Mouse (Mus musculus) CD4-positive, CD25-positive, alpha-beta regulatory T cell (primary cell): ENCODE data around the gene Shank2. TPM values are rescaled to one million over a fixed set of nuclear protein-coding genes. Genes with fewer than 3 reads are reported as not detected.

Experiments
- polyA plus RNA-seq: library from polyadenylated mRNA; unstranded; fragments of 100-300 nt; shearing (Covaris generic); gene quantifications from one replicate; pipeline ENCODE4 v1.2.1, GENCODE M21; 2017

Gene Shank2
- polyA plus RNA-seq, result not detected

GRCm38 (mm10) chr7:144001628-144002027 is at the start of gene Shank2:
Gene Shank2 (plus strand): TSS chr7:144001928.

GRCm38 (mm10) chr7:144470545-144471059 is 468.9 kb downstream of the Shank2 start, which contains the start of gene Cttn:
Gene Cttn (minus strand): TSS chr7:144471009.

Other genes starting within 250 kb of the Shank2 start
- 21.2 TPM for gene Osbpl5, start 244.9 kb upstream of the Shank2 start, polyA plus RNA-seq
- not detected for gene Mrgprg, start 234.9 kb upstream of the Shank2 start, polyA plus RNA-seq
- 7.4 TPM for gene Mrgpre, start 217.4 kb upstream of the Shank2 start, polyA plus RNA-seq
- 17.7 TPM for gene Nadsyn1, start 179.1 kb upstream of the Shank2 start, polyA plus RNA-seq
- gene Dhcr7, start 178.8 kb upstream of the Shank2 start, polyA plus RNA-seq, result 33.4 TPM
- not detected for gene Gm498, start 135.1 kb upstream of the Shank2 start, polyA plus RNA-seq